Mouse (Mus musculus) midbrain, embryonic 13.5 days (tissue): Measurements from ENCODE around the gene Smco2. TPM values are rescaled to one million over a fixed set of nuclear protein-coding genes. Genes with fewer than 3 reads are reported as not detected.
"Not testable (repeated sequence)": the region's sequence is repeated elsewhere in the genome, so short reads cannot be mapped to it uniquely, and the experiment has no call there.

Source experiments
- ATAC-seq: fragments of 200-750 bp; cut with Nextera tagmentation; 2 replicates; pipeline ENCODE4 v1.8.0; 2017; ENCODE audit warnings: mild to moderate bottlenecking, moderate TSS enrichment, moderate library complexity
- H3K27ac ChIP-seq: fragments of 300-500 bp; sonication (generic); 2 replicates; pipeline ENCODE4 v1.5.1; 2015; ENCODE audit warnings: inconsistent platforms, mild to moderate bottlenecking, moderate library complexity
- H3K27me3 ChIP-seq: fragments of 300-500 bp; sonication (generic); 2 replicates; pipeline ENCODE4 v1.6.1; 2015; ENCODE audit warnings: mild to moderate bottlenecking, inconsistent platforms
- H3K36me3 ChIP-seq: fragments of 300-500 bp; sonication (generic); 2 replicates; pipeline ENCODE4 v1.6.1; 2015; ENCODE audit warnings: mild to moderate bottlenecking, inconsistent platforms
- H3K4me1 ChIP-seq: fragments of 300-500 bp; sonication (generic); replicated peaks from 2 replicates; pipeline ENCODE4 v1.6.1; 2015; ENCODE audit warnings: inconsistent platforms
- H3K4me2 ChIP-seq: fragments of 300-500 bp; sonication (generic); replicated peaks from 2 replicates; pipeline ENCODE4 v1.6.1; 2015; ENCODE audit warnings: moderate library complexity, mild to moderate bottlenecking, inconsistent platforms
- H3K4me3 ChIP-seq: fragments of 300-500 bp; sonication (generic); replicated peaks from 2 replicates; pipeline ENCODE4 v1.5.1; 2015; ENCODE audit warnings: mild to moderate bottlenecking, inconsistent platforms
- H3K9ac ChIP-seq: fragments of 300-500 bp; sonication (generic); replicated peaks from 2 replicates; pipeline ENCODE4 v1.6.1; 2015; ENCODE audit warnings: mild to moderate bottlenecking, inconsistent platforms
- H3K9me3 ChIP-seq: fragments of 300-500 bp; sonication (generic); 2 replicates; pipeline ENCODE4 v1.6.1; 2016; ENCODE audit warnings: mild to moderate bottlenecking, inconsistent platforms
- WGBS: fragments of 180-500 bp; shearing (Covaris S2); methylation state at CpG from one replicate; pipeline ENCODE4 v1.1.7; 2015; 5-methylcytosine and 5-hydroxymethylcytosine counted together
- polyA plus RNA-seq: library from polyadenylated mRNA; unstranded; fragments of >200 nt; fragmentation: Nextera tagmentation; extraction: Ambion mirVana; gene quantifications from 2 replicates; pipeline ENCODE4 v1.2.1, GENCODE M21; 2015

Gene Smco2
- polyA plus RNA-seq, 1 experiment from 2014 or later, result not detected

DNA sequence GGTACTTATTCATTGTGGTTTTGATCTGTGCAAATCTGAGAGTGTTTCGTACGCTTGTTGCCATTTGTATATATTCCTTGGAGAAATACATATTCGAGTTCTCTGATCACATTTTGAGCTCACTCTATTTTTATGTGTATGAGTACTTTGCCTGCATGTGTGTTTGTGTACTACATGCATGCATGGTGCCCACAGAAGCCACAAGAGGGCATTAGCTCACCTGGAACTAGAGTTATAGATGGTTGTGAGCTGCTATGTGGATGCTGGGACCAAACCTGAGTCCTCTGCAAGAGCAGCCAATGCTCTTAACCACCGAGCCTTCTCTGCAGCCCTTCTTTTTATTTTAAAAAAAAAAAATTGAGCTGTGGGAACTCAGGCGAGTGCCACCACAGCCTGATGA, 11.5 kb upstream of the Smco2 start:
- H3K4me3 ChIP-seq, result no peak overlapping the region
- no peaks in the 10 kb centered on the region for H3K4me1 ChIP-seq
- 95% methylated on average over 5 of the region's 5 CpGs for WGBS
- H3K4me2 ChIP-seq, result no peak overlapping the region
- no peak overlapping the region for H3K9ac ChIP-seq
- no peak overlapping the region for H3K27ac ChIP-seq
- no peaks in the 10 kb centered on the region for H3K27me3 ChIP-seq
- H3K9me3 ChIP-seq, result no peaks in the 10 kb centered on the region
- no peak for ATAC-seq
- no peaks in the 10 kb centered on the region for H3K36me3 ChIP-seq

DNA sequence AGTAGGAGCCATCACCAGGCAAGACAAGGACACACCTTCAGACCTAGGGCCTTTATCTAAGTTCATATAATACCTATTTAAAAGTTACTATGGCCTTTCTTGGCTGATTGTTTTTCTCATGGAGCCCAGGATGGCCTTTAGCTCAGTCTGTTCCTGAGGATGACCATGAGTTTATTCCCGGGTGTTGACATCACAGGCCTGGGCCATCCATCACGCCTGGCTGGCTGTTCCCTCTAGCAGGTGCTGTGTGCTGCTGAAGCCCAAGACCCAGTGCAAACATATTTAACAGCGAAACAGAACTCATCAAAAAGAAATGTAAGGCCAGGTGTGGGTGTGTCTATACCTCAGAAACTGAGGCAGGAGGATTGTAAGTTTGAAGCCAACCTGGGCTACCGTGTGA, 11.0 kb upstream of the Smco2 start:
- 92% methylated on average over 4 of the region's 4 CpGs for WGBS
- Histone ChIP-seq H3K9me3 (no peaks in the 10 kb centered on the region), H3K4me1 (no peaks in the 10 kb centered on the region), H3K27me3 (no peaks in the 10 kb centered on the region), H3K27ac (no peak overlapping the region), H3K4me3 (no peak overlapping the region), H3K9ac (no peak overlapping the region), H3K4me2 (no peak overlapping the region), H3K36me3 (no peaks in the 10 kb centered on the region)
- no peak for ATAC-seq

DNA sequence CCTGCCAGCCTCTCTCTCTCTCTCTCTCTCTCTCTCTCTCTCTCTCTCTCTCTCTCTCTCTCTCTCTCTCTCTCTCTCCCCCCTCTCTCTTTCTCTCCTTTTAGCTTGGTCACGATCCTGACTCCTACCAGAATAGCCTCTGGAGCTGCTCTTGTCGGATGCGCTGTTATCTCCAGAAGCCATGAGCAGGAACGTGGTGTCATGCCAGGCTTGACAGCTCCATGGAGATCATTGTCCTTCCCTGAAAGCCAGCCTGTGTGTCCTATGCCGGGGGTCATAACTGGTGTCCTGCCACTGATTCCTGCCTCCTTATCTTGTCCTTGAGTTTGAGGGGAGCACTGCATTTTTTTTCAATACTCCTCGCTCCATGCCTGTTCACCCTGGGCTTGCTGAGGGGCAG, 5.0 kb upstream of the Smco2 start:
- Histone ChIP-seq H3K27me3 (no peaks in the 10 kb centered on the region), H3K27ac (no peak overlapping the region), H3K4me3 (no peak overlapping the region), H3K9me3 (no peaks in the 10 kb centered on the region), H3K36me3 (no peaks in the 10 kb centered on the region), H3K4me2 (no peak overlapping the region), H3K9ac (no peak overlapping the region), H3K4me1 (0 out of 2 replicates have a peak, but pooled peaks cover 5% of the 10 kb centered on the region)
- 82% methylated on average over 6 of the region's 6 CpGs for WGBS
- no peak for ATAC-seq

GRCm38 (mm10) chr6:146845347-146845746, 4.6 kb upstream of the Smco2 start:
- no peak overlapping the region for H3K4me3 ChIP-seq
- 67% methylated on average over 5 of the region's 5 CpGs for WGBS
- H3K9ac ChIP-seq, result no peak overlapping the region
- H3K27ac ChIP-seq, result no peak overlapping the region
- ATAC-seq, result no peak
- H3K27me3 ChIP-seq, result no peaks in the 10 kb centered on the region
- H3K9me3 ChIP-seq, result no peaks in the 10 kb centered on the region
- no peak overlapping the region for H3K4me2 ChIP-seq
- H3K4me1 ChIP-seq, result peaks cover 5% of the 10 kb centered on the region; the same call in 1 of the 2 replicates
- no peaks in the 10 kb centered on the region for H3K36me3 ChIP-seq

- H3K36me3 ChIP-seq, result no peaks in the 10 kb centered on the region
- H3K9ac ChIP-seq, result no peak overlapping the region
- peaks cover 5% of the 10 kb centered on the region; the same call in 1 of the 2 replicates for H3K4me1 ChIP-seq
- no peak overlapping the region for H3K4me2 ChIP-seq
- ATAC-seq, result no peak
- H3K27me3 ChIP-seq, result no peaks in the 10 kb centered on the region
- no peaks in the 10 kb centered on the region for H3K9me3 ChIP-seq
- no peak overlapping the region for H3K4me3 ChIP-seq
- no peak overlapping the region for H3K27ac ChIP-seq
- WGBS, result 83% methylated on average over 15 of the region's 15 CpGs
These were observed 3.7 kb upstream of the Smco2 start for GRCm38 (mm10) chr6:146845961-146846750.

GRCm38 (mm10) chr6:146847402-146847801, 2.5 kb upstream of the Smco2 start:
- 77% methylated on average over 3 of the region's 3 CpGs for WGBS
- no peak overlapping the region for H3K27ac ChIP-seq

DNA sequence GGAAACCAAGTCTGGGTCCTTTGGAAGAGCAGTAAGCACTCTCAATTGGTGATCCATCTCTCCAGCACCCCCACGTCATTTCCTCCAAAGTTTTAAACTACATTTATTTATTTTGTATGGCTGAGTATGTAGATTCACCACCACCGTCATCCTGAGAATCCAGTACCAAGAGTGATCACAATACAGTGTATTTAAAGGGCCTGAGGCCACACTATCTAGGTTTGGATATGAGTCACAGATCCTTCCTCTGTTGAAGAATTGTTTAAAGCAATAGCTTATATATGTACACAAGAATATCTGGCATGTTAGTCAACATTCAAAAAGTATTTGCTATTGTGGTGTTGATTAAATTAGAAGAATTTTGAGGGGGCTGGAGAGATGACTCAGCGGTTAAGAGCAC, 1.6 kb upstream of the Smco2 start:
- Histone ChIP-seq H3K27ac (no peak overlapping the region), H3K9me3 (no peaks in the 10 kb centered on the region), H3K4me3 (no peak overlapping the region), H3K4me2 (no peak overlapping the region), H3K4me1 (peaks cover 5% of the 10 kb centered on the region; the same call in 1 of the 2 replicates), H3K36me3 (no peaks in the 10 kb centered on the region), H3K9ac (no peak overlapping the region), H3K27me3 (no peaks in the 10 kb centered on the region)
- 94% methylated on average over 3 of the region's 3 CpGs for WGBS
- ATAC-seq, result no peak

More at GRCm38 (mm10) chr6:146847402-146847801, 2.5 kb upstream of the Smco2 start:
- no peaks in the 10 kb centered on the region for H3K9me3 ChIP-seq
- no peak overlapping the region for H3K9ac ChIP-seq
- no peaks in the 10 kb centered on the region for H3K36me3 ChIP-seq
- H3K4me1 ChIP-seq, result peaks cover 5% of the 10 kb centered on the region; the same call in 1 of the 2 replicates
- no peak for ATAC-seq
- H3K4me3 ChIP-seq, result no peak overlapping the region
- H3K27me3 ChIP-seq, result no peaks in the 10 kb centered on the region
- H3K4me2 ChIP-seq, result no peak overlapping the region

DNA sequence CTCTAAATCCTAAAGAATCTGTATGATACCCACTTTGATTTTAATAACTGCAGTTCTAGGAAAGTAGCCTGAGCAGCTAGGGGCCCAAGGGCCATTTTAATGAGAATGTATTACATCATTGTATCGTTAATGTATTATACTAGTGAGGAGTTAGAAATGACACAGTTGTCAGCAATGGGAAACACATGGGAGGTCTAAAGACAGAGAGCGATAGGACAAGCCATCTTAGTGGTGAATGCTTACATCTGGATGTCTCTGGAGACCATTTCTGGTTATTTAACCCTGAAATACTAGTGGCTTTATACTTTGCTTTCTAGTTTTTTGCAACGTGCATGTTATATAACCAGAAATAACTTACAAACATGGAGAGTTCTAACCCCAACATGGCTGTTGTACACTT, 2.0 kb downstream of the Smco2 start:
- Histone ChIP-seq H3K4me3 (no peak overlapping the region), H3K36me3 (no peaks in the 10 kb centered on the region), H3K9me3 (no peaks in the 10 kb centered on the region), H3K4me1 (no peaks in the 10 kb centered on the region; the same call in 1 of the 2 replicates), H3K4me2 (no peak overlapping the region), H3K27me3 (no peaks in the 10 kb centered on the region), H3K9ac (no peak overlapping the region), H3K27ac (no peak overlapping the region)
- ATAC-seq, result no peak
- WGBS, result 84% methylated on average over 3 of the region's 3 CpGs

GRCm38 (mm10) chr6:146852739-146853138, 2.8 kb downstream of the Smco2 start:
- Histone ChIP-seq H3K27me3 (no peaks in the 10 kb centered on the region), H3K36me3 (no peaks in the 10 kb centered on the region), H3K9me3 (no peaks in the 10 kb centered on the region), H3K4me2 (no peak overlapping the region), H3K27ac (no peak overlapping the region), H3K9ac (no peak overlapping the region), H3K4me1 (no peaks in the 10 kb centered on the region; the same call in 1 of the 2 replicates), H3K4me3 (no peak overlapping the region)
- 86% methylated on average over 4 of the region's 4 CpGs for WGBS
- ATAC-seq, result no peak

DNA sequence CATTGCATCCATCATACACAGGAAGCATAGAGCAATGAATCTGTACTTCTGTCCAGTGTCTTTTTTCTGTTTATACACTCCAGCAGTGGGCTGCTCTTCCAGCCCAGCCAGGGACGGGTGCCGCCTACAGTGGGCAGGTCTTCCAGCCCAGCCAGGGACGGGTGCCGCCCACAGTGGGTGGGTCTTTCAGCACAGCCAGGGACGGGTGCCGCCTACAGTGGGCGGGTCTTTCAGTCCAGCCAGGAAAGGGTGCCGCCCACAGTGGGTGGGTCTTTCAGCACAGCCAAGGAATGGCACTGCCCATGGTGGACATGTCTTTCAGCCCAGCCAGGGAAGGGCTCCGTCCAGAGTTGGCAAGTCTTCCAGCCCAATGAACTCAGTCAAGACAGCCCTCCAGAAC, 5.3 kb downstream of the Smco2 start:
- H3K27me3 ChIP-seq, result no peaks in the 10 kb centered on the region
- H3K4me3 ChIP-seq, result no peak overlapping the region
- 0 out of 2 replicates have a peak, but pooled peaks have one; percentile 43 for ATAC-seq
- no peaks in the 10 kb centered on the region for H3K4me1 ChIP-seq
- H3K9ac ChIP-seq, result no peak overlapping the region
- H3K4me2 ChIP-seq, result no peak overlapping the region
- WGBS, result 92% methylated on average over 9 of the region's 9 CpGs
- no peaks in the 10 kb centered on the region for H3K9me3 ChIP-seq
- no peaks in the 10 kb centered on the region for H3K36me3 ChIP-seq
- H3K27ac ChIP-seq, result no peak overlapping the region

DNA sequence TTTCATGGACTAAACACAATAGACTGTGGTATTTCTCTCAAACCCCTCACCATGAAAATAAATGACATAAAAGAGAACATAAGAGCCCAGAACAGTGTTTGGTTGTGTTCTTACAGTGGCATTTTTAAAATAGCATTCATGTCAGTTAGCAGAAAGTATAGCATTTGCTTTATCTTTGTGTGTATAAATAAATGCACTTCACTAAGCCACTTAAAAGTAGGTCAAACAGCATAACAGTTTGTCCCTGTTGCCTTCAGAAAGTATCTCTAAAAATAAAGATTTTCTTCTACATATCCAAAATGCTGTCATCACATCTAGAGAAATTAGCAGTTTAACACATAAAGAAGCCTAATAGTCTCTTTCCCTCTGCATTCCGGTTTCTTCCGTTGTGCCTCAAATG, 7.5 kb downstream of the Smco2 start:
- 97% methylated on average over 2 of the region's 2 CpGs for WGBS
- no peak overlapping the region for H3K4me3 ChIP-seq
- ATAC-seq, result no peak

DNA sequence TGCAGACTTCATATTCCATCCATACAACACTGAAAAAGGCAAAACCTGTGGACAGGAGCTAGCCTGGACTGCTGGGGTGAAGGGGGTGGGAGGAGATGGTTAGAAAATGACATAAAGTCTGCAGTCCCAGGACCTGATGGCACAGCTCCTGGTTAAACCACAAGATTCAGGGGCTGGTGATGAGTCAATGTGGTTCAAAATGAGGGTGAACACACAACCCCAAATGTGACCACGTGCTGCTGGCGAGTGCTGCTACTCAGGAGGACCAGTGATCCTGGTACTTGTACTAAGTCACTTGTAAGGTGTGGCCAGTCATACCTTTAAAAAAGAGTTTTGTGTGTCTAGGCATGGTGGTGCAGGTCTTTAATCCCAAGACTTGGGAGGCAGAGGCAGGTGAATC, 13.2 kb downstream of the Smco2 start:
- H3K27me3 ChIP-seq, result no peaks in the 10 kb centered on the region
- H3K4me1 ChIP-seq, result no peaks in the 10 kb centered on the region
- H3K4me3 ChIP-seq, result no peak overlapping the region
- ATAC-seq, result no peak
- no peak overlapping the region for H3K9ac ChIP-seq
- no peak overlapping the region for H3K27ac ChIP-seq
- 94% methylated on average over 2 of the region's 2 CpGs for WGBS
- no peaks in the 10 kb centered on the region for H3K36me3 ChIP-seq
- no peak overlapping the region for H3K4me2 ChIP-seq
- H3K9me3 ChIP-seq, result no peaks in the 10 kb centered on the region

More for the DNA sequence above, 7.5 kb downstream of the Smco2 start:
- no peaks in the 10 kb centered on the region for H3K36me3 ChIP-seq
- no peak overlapping the region for H3K9ac ChIP-seq
- H3K27ac ChIP-seq, result no peak overlapping the region
- no peaks in the 10 kb centered on the region for H3K9me3 ChIP-seq
- H3K4me2 ChIP-seq, result no peak overlapping the region
- no peaks in the 10 kb centered on the region for H3K4me1 ChIP-seq
- no peaks in the 10 kb centered on the region for H3K27me3 ChIP-seq

DNA sequence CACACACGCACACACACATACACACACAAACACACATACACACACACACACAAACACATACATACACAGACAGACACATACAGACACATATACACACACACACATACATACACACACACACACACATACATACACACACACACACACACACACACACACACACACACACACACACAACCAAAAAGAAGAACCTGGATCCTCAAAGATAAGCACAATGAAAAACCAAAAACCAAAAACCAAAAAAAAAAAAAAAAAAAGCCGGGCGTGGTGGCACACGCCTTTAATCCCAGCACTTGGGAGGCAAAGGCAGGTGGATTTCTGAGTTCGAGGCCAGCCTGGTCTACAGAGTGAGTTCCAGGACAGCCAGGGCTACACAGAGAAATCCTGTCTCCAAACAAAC, 14.5 kb downstream of the Smco2 start:
- H3K9ac ChIP-seq, H3K4me2 ChIP-seq, H3K4me1 ChIP-seq, ATAC-seq, H3K36me3 ChIP-seq, H3K4me3 ChIP-seq, H3K27ac ChIP-seq, H3K27me3 ChIP-seq, H3K9me3 ChIP-seq: not testable (repeated sequence)
- WGBS, result 90% methylated on average over 4 of the region's 5 CpGs
